Mouse (Mus musculus) frontal cortex, postnatal 10 days (tissue): ENCODE measurements at regions not wholly inside any gene's neighbourhood (a gene's known extent, or its start where the extent isn't known, plus 50 kb on each side); places are given as distances from the start of the nearest gene placed in this dataset.
"Not testable (repeated sequence)": the region's sequence is repeated elsewhere in the genome, so short reads cannot be mapped to it uniquely, and the experiment has no call there.

ENCODE experiments used
- DNase-seq, 2 experiments: peaks; one replicate each; pipeline ENCODE4 v3.0.0; 2022; ENCODE audit warnings: low spot score in 2 of 2, mixed read lengths in 1 of 2

DNA sequence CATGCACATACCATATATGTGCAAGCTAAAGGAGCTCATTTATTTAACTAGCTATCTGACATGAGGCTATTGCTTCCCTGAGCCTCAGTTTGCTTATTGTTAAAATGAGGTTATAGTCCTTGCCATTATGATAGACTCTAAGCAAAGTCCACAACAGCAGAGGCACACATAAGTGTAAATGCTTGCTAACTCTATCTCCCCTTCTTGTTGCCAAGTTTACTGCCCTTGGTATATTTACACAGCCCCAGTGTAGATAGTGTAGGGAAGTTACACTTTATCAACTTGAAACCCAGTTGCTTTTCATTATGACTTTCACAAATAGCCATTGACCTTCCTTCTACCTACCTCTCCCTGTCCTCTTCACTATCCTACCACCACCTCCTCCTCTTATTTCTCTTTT lies 782.6 kb upstream of the Agtr1b start:
- DNase-seq = no peak

- DNase-seq = no peak
These were observed 762.0 kb upstream of the Agtr1b start for GRCm38 (mm10) chr3:21128821-21129504.

GRCm38 (mm10) chr3:21126191-21126590 lies 759.2 kb upstream of the Agtr1b start:
- no peak for DNase-seq

GRCm38 (mm10) chr3:21118164-21118902 lies 751.4 kb upstream of the Agtr1b start:
- no peak for DNase-seq

DNA sequence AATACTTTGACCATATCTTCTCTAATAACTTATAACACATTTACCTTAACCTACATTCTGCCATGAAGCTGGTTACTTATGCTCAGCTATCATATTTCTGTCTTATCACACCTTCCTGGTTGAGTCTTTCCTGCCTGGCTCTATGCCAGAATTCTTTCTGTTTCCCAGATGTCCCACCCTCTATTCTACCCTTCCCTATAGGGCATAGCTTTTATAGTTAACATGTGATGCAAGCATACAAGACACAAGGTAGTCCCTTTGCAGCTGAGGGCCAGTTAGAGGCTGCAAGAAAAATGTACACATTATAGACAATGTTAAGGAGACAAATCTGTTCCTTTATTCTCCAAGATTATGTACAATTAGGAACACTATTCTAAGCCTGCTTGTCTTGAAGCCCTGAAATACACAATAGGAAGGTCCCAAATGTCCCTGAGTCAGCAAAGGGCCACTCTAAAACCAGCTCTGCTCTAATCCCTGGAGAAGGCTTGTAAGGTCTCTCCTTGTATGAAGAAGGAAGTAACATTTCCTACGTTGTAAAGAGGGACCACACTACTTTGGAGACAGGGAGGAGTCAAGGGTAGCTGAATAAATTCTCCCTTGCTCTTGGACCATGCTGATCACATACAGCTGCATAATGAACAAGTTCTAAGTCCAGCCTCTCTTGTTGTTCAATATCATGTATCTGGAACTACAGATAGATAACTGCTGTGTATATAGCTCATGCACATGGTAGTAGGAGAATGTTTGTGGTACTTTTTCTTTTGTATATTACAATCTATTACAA lies 745.0 kb upstream of the Agtr1b start:
- no peak for DNase-seq

- DNase-seq = no peak
These were observed 723.2 kb upstream of the Agtr1b start for GRCm38 (mm10) chr3:21090206-21090605.

GRCm38 (mm10) chr3:21086426-21086825 lies 719.4 kb upstream of the Agtr1b start:
- no peak for DNase-seq

DNA sequence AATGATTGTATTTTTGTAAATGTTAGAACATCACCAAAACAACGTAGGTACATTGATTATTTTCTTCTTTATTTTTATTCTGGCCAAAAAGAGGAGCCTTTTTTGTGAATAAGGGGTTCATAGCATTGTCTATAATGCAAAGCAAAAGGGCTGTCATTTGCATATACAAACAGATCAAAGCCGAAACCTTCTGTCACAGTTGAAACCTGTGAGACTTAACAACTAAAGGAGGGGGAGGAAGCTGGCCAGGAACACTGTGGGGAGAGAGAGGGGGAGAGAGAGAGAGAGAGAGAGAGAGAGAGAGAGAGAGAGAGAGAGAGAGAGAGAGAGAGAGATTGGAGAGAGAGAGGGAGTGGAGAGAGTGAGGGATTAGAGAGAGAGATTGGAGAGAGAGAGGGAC lies 710.6 kb upstream of the Agtr1b start:
- no peak for DNase-seq

GRCm38 (mm10) chr3:21053337-21053736 lies 686.4 kb upstream of the Agtr1b start:
- not testable (repeated sequence) for DNase-seq

DNA sequence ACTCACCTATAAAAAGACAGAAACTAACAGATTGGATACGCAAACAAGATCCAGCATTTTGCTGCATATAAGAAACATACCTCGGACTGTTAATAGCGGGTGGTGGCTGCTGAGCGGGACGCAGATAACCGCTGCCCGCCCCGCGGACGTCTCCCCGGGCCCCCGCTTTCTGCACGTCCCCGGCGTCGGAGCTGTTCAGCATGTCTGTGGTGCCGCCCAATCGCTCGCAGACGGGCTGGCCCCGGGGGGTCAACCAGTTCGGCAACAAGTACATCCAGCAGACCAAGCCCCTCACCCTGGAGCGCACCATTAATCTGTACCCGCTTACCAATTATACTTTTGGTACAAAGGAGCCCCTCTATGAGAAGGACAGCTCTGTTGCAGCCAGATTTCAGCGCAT lies 682.4 kb upstream of the Agtr1b start:
- DNase-seq = not testable (repeated sequence)

- no peak for DNase-seq
These were observed 679.0 kb upstream of the Agtr1b start for GRCm38 (mm10) chr3:21045981-21046380.

DNA sequence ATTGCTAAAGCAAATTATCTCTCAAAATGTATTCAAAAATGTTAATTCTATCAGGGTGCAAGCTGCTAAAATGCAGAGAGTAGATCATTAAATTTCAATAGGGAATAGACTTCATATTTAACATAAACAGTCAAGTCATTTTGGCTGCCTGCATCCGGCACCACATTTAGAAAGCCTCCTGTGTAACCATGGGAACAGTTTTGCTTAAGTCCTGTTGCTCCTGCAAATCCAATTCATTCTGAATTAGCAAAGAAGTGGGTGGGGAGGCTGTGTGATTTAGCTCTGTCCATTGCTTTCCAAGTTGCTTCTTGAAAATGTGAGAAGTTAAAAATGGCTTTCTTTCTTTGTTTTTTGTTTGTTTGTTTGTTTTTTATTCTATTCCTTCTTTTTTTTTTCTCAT lies 658.9 kb upstream of the Agtr1b start:
- DNase-seq = peak; percentile 11 to 21

GRCm38 (mm10) chr3:21020946-21021345 lies 654.0 kb upstream of the Agtr1b start:
- DNase-seq = no peak

- no peak for DNase-seq
These were observed 653.3 kb upstream of the Agtr1b start for GRCm38 (mm10) chr3:21020297-21020696.

GRCm38 (mm10) chr3:21009650-21010049 lies 642.7 kb upstream of the Agtr1b start:
- DNase-seq = no peak

- DNase-seq = no peak
These were observed 631.3 kb upstream of the Agtr1b start for GRCm38 (mm10) chr3:20998295-20998694.

GRCm38 (mm10) chr3:20989486-20989970 lies 622.6 kb upstream of the Agtr1b start:
- DNase-seq = no peak

DNA sequence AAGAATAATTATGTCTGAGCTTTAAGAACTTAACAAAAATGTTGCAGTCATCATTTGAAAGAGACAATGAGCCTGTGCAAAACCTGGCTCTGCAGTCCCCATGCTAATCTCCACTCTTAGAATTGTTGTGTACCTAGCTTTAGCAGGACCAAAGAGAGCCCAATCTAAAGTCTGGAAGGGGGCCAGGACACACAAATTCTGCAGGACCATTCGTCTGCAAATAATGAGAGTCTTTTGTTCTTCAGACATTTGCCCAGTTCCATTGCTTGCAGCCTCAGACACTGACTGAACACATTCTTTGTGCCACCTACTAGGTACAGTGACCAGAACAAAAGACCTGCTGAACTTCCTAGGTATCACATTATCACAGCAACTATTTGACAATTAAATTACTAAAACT lies 620.0 kb upstream of the Agtr1b start:
- no peak for DNase-seq

DNA sequence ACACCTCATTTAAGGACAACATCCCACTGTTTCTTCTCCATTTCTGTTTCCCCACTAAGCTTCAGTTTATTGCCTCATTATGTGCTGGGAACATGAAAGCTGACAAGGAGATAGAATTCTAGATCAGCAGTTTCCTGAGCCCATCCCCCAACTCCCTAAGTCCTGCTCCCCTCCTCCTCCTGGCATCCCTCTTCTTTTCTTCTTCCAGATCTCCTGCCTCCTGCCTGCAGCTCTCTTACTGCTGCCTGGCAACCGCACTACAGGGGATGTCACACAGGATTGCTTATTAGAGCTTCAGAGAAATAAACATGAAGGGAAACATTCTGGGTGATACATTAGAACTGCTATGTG lies 619.4 kb upstream of the Agtr1b start:
- peak; percentile 33 to 35 for DNase-seq

DNA sequence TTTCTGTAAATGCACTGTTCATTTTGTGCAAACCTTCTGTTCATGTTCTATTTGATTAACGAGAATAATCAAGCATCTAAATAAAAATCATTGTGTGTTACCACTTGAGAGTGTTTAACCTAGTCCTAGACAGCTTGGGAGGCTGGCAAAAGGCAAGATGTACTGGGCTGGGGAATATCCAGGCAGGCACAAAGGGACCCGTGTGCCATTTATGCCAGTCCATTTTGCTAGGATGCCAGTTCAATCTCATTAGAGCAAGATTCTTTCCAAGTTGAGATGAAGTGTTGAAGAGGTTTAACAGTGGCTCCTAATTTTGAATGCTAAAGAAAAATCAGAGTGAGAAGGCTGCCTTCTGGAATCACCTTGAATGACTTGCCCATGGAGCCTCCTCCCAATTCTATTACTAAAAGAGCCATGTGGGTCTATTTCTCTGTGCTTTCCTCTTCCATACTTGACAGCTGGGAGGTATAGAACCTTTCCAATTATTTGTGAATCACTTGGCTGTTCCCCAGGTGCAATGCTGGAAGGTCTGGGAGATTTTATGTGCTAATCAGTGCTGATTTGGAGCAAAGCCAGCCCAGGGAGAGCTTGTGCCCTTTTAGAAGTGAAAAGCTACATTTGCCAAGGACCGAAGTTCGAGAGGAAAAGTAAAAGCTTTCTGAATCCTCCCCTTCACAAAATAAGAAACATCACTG lies 618.9 kb upstream of the Agtr1b start:
- DNase-seq = peak; percentile 9 to 21

- no peak for DNase-seq
These were observed 617.2 kb upstream of the Agtr1b start for GRCm38 (mm10) chr3:20984146-20984545.

DNA sequence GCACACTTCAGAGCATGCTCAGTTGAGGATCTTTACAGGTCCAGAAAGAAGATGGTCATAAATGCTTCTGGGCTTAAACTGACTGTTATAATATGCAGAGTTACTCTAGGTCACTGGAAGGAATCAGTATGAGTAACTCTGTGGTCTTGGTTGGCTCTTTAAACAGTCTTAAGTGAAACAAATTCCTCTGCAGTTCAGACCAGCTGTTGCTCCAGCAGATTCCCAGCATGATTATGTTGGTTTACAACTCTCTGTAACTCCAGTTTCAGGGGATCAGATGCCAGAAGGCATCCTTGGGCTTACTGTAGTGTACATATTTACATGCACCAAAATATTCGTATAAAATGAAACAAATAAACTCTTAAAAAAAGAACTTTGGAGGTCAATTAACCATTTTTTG lies 606.1 kb upstream of the Agtr1b start:
- no peak for DNase-seq
